Mouse (Mus musculus): ENCODE measurements around the gene Mustn1. TPM values are rescaled to one million over a fixed set of nuclear protein-coding genes. Genes with fewer than 3 reads are reported as not detected.

The Mustn1 gene
- polyA plus RNA-seq, 1 experiment = 1.0 TPM

DNA sequence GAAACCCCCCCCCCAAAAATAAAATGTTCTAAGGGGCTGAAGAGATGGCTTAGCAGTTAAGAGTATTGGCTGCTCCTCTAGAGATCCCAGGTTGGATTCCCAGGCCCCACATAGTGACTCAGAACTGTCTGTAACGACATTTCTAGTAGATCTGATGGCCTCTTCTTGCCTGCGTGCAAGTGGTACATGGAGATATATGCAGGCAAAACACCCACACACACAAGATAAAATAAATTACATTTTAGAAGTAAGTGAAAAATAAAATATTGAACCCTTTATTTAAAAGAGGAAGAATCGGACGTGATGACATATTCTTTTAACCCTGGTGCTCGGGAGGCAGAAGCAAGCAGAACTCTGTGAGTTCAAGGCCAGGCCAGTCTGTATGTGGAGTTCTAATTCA, 23.6 kb downstream of the Mustn1 start:
- peaks cover 14% of the 10 kb centered on the region for H3K4me1 ChIP-seq (ENCODE audit: control insufficient read depth, insufficient read depth, low read length)
- no peak overlapping the region for H3K27ac ChIP-seq (ENCODE audit: insufficient read depth, low read depth, low read length)
- no peak for TF ChIP-seq POLR2A (IDR thresholded peaks at IDR 0.05; ENCODE audit: borderline replicate concordance, low read depth, low read length)
- TF ChIP-seq CTCF (IDR thresholded peaks at IDR 0.05; ENCODE audit: low read depth, low read length) = no peak
- H3K4me3 ChIP-seq (ENCODE audit: insufficient read depth, low read length) = no peak overlapping the region

DNA sequence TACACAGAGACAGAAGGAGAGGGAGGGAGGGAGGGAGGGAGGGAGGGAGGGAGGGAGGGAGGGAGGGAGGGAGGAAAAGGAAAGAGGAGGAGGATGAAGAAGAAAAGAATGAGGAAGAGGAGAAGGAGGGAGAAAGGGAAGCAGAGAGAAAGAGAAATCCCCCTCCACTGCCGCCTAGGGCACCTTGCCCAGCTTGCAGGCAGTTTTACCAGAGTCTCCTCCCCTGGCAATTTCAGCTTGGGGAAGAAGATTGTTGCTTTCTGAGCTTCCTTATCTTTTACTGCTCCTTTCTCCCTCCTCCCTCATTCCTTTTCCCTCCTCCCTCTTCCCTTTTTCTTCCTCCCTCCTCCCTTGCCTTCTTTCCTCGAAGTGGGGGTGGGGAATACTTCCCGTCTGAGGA, 24.0 kb downstream of the Mustn1 start:
- H3K4me1 ChIP-seq (ENCODE audit: control insufficient read depth, insufficient read depth, low read length) = peaks cover 16% of the 10 kb centered on the region

DNA sequence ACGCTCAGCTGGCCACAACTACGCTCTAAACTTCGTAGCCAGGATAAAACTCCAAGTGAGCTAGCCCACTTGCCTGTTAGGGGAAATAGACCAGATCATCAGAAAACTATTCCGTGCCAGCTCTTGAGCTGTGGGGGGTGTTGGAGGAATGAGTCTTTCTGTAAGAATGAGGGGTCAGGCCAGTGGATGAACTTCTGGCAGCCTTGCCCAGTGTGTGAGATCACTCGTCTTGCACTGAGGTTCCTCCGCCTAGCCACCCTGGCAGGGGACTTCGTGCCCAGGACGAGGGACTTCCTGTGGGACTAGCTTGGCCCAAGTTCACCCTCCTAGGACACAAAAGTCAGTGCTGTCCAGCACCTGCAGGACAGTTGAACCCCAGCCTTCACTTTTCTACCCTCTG, 25.3 kb downstream of the Mustn1 start:
- Histone ChIP-seq H3K4me3 (ENCODE audit: insufficient read depth, low read length) (no peak overlapping the region), H3K27ac (ENCODE audit: insufficient read depth, low read depth, low read length) (no peak overlapping the region), H3K4me1 (ENCODE audit: control insufficient read depth, insufficient read depth, low read length) (peaks cover 21% of the 10 kb centered on the region)
- TF ChIP-seq POLR2A (IDR thresholded peaks at IDR 0.05; ENCODE audit: borderline replicate concordance, low read depth, low read length) = no peak
- no peak for TF ChIP-seq CTCF (IDR thresholded peaks at IDR 0.05; ENCODE audit: low read depth, low read length)

More for the DNA sequence above, 24.0 kb downstream of the Mustn1 start:
- no peak overlapping the region for H3K4me3 ChIP-seq (ENCODE audit: insufficient read depth, low read length)
- no peak overlapping the region for H3K27ac ChIP-seq (ENCODE audit: insufficient read depth, low read depth, low read length)
- TF ChIP-seq CTCF (IDR thresholded peaks at IDR 0.05; ENCODE audit: low read depth, low read length) (no peak), POLR2A (IDR thresholded peaks at IDR 0.05; ENCODE audit: borderline replicate concordance, low read depth, low read length) (no peak)

DNA sequence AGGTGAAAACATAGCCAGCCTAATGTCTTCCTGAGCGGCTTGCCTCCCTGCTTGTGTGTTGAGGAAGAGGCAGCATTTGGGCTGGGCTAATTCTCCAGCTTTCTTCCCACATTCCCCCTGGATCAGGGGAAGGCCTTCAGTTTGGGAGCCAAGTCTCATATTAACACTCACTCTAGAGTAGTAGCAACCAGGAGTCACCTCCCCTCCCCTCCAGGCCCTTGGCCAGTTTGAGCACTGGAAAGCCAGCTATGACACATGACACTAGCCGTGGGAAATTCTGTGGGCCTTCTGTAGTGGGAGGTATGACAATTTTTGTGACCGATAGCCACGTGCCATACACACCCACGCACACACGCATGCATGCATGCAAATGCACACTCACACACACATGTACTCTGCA, 27.0 kb downstream of the Mustn1 start:
- H3K4me3 ChIP-seq (ENCODE audit: insufficient read depth, low read length) = no peak overlapping the region
- no peak for TF ChIP-seq CTCF (IDR thresholded peaks at IDR 0.05; ENCODE audit: low read depth, low read length)
- no peak for TF ChIP-seq POLR2A (IDR thresholded peaks at IDR 0.05; ENCODE audit: borderline replicate concordance, low read depth, low read length)
- H3K27ac ChIP-seq (ENCODE audit: insufficient read depth, low read depth, low read length) = no peak overlapping the region
- peaks cover 21% of the 10 kb centered on the region for H3K4me1 ChIP-seq (ENCODE audit: control insufficient read depth, insufficient read depth, low read length)

DNA sequence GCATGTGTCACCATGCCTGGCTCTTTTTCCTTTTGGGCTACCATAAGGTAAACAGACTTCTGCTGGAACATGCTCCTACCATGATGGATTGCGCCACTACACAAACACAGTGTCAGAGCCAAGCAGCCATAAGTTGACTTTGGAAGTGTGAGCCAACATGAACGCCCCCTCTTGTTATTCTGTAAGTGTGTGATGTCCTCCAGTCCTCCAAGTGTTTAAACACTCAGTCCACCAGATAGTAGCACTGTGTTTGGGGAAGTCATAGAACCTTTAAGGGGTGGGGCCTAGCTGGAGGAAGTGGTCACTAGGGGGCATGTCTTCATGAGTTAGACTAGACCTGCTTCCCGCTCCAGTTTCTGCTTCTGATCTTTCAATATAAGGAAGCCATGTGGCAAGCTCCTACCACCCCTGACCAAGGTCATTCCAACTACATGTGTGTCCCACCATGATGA, 28.8 kb downstream of the Mustn1 start:
- H3K27ac ChIP-seq (ENCODE audit: insufficient read depth, low read depth, low read length) = peak overlapping the region; percentile 35
- H3K4me3 ChIP-seq (ENCODE audit: insufficient read depth, low read length) = no peak overlapping the region
- TF ChIP-seq CTCF (IDR thresholded peaks at IDR 0.05; ENCODE audit: low read depth, low read length) = no peak
- TF ChIP-seq POLR2A (IDR thresholded peaks at IDR 0.05; ENCODE audit: borderline replicate concordance, low read depth, low read length) = no peak
- peaks cover 21% of the 10 kb centered on the region for H3K4me1 ChIP-seq (ENCODE audit: control insufficient read depth, insufficient read depth, low read length)

DNA sequence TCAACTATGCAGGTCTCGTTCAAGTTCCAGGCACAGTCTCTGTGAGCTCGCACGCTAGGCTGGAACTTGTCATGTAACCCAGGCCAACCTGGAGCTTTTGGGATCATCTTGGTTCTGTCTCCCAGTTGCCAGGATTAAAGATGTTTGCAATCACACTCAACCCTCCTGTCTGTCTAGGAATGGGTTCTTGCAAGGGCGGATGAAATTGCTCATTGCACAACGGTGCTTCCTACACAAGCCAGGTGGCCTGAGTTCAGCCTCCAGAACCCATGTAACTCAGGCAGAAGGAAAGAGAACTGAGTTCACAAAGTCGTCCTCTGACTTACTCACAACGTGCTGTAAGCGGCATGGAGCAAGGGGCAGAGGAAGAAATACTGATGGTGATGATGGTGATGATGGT, 32.1 kb downstream of the Mustn1 start:
- H3K4me1 ChIP-seq (ENCODE audit: control insufficient read depth, insufficient read depth, low read length) = peaks cover 10% of the 10 kb centered on the region
- no peak overlapping the region for H3K4me3 ChIP-seq (ENCODE audit: insufficient read depth, low read length)
- no peak overlapping the region for H3K27ac ChIP-seq (ENCODE audit: insufficient read depth, low read depth, low read length)
- no peak for TF ChIP-seq CTCF (IDR thresholded peaks at IDR 0.05; ENCODE audit: low read depth, low read length)
- no peak for TF ChIP-seq POLR2A (IDR thresholded peaks at IDR 0.05; ENCODE audit: borderline replicate concordance, low read depth, low read length)

DNA sequence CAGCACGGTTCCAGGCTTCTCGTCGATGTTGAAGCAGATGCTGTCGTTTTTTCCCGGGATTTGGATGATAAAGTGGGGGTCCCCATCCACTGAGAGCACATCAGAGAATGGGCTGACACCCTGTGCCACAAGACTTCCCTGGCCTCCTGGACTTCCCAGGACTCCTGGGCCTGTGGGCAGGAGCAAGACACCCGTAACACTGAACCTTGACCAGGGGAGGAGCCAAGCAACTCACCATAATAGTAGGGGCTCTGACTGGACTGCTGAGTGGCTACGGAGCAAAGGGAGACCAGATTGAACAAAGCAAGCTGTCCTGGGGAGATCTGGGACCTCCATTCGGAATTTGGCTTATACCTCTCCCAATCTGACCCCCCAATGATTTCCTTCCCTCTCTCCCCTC, 33.6 kb downstream of the Mustn1 start:
- TF ChIP-seq POLR2A (IDR thresholded peaks at IDR 0.05; ENCODE audit: borderline replicate concordance, low read depth, low read length) = no peak
- no peak for TF ChIP-seq CTCF (IDR thresholded peaks at IDR 0.05; ENCODE audit: low read depth, low read length)
- Histone ChIP-seq H3K4me1 (ENCODE audit: control insufficient read depth, insufficient read depth, low read length) (peaks cover 7% of the 10 kb centered on the region), H3K4me3 (ENCODE audit: insufficient read depth, low read length) (no peak overlapping the region), H3K27ac (ENCODE audit: insufficient read depth, low read depth, low read length) (no peak overlapping the region)

DNA sequence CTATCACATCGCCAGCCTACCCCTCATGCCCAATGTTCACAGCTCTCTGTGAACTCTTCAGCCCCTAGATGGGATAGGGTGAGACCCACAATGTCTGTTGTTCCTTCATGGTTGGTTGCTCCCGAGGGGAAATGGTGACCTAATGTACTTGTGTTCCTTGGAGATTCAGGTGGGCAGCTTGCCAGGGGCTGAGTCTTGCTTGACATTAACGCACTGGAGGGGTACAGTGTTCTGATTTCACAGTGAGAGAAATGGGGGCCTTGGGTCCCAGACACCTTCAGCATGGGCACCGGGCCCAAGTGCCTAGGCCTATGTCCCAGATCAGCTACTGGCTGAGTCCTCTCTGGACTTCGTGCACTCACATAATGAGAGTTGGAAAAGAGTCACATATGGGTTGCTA, 34.4 kb downstream of the Mustn1 start:
- peaks cover under 1% of the 10 kb centered on the region for H3K4me1 ChIP-seq (ENCODE audit: control insufficient read depth, insufficient read depth, low read length)
- no peak overlapping the region for H3K4me3 ChIP-seq (ENCODE audit: insufficient read depth, low read length)
- no peak for TF ChIP-seq CTCF (IDR thresholded peaks at IDR 0.05; ENCODE audit: low read depth, low read length)
- TF ChIP-seq POLR2A (IDR thresholded peaks at IDR 0.05; ENCODE audit: borderline replicate concordance, low read depth, low read length) = no peak
- no peak overlapping the region for H3K27ac ChIP-seq (ENCODE audit: insufficient read depth, low read depth, low read length)

DNA sequence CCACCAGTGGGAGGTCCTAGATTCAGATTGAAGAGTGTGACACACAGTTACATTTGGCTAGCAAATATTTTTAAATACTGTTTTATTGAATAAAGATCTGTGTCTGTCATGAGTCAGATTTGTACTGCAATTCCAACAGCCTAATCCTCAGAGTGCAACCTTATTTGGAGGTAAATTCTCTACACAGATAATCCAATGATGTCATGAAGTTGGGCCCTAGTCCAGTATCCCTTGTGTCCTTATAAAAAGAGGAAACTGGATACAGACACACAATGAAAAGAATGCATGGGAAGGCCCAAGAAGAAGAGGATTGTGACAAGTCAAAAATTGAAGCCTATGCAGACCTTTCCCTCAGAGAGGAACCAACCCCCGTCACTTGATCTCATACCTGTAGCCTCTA, 37.5 kb downstream of the Mustn1 start:
- Histone ChIP-seq H3K4me1 (ENCODE audit: control insufficient read depth, insufficient read depth, low read length) (no peaks in the 10 kb centered on the region), H3K27ac (ENCODE audit: insufficient read depth, low read depth, low read length) (no peak overlapping the region), H3K4me3 (ENCODE audit: insufficient read depth, low read length) (no peak overlapping the region)
- TF ChIP-seq POLR2A (IDR thresholded peaks at IDR 0.05; ENCODE audit: borderline replicate concordance, low read depth, low read length) (no peak), CTCF (IDR thresholded peaks at IDR 0.05; ENCODE audit: low read depth, low read length) (no peak)

DNA sequence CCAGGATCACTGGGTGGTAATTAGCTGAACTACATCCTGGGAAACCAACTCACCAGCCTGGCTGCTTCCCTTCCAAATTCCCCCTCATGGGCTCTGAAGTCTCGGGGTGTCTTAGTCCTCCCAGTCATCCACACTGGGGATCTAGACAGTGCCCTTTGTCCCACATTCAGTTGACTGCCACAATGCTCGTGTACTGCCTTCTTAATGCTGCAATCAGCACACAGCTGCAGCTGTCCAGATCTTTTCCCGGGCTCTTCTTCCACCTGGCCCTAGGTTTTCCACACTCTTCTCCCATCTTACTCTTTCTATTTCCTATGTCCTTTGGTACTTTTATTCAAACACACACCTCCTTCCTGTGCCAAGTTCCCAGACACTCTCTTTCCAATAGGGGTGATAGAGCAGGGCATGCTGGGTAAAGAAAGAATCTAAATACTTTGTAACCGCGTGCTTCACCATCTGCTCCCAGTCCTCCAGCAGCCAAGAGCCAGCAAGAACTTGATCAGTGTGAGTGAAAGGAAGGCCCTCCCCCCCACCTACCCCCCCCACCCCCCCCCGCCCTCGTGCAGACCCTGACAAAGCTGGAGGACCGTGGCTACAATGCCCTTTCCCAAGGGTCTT, 43.2 kb downstream of the Mustn1 start:
- H3K27ac ChIP-seq (ENCODE audit: insufficient read depth, low read depth, low read length) = no peak overlapping the region
- no peak overlapping the region for H3K4me3 ChIP-seq (ENCODE audit: insufficient read depth, low read length)
- TF ChIP-seq CTCF (IDR thresholded peaks at IDR 0.05; ENCODE audit: low read depth, low read length) (no peak), POLR2A (IDR thresholded peaks at IDR 0.05; ENCODE audit: borderline replicate concordance, low read depth, low read length) (no peak)
- H3K4me1 ChIP-seq (ENCODE audit: control insufficient read depth, insufficient read depth, low read length) = no peaks in the 10 kb centered on the region
